Mouse (Mus musculus) liver, adult (tissue): ENCODE data around the gene Dxo.
"Not testable (repeated sequence)": the region's sequence is repeated elsewhere in the genome, so short reads cannot be mapped to it uniquely, and the experiment has no call there.

Source experiments
- GATA4 ChIP-seq: IDR thresholded peaks from 2 replicates; pipeline ENCODE4 v1.6.1; 2014; ENCODE audit warnings: mild to moderate bottlenecking, low read length; ENCODE audit not compliant: insufficient replicate concordance

Gene Dxo

DNA sequence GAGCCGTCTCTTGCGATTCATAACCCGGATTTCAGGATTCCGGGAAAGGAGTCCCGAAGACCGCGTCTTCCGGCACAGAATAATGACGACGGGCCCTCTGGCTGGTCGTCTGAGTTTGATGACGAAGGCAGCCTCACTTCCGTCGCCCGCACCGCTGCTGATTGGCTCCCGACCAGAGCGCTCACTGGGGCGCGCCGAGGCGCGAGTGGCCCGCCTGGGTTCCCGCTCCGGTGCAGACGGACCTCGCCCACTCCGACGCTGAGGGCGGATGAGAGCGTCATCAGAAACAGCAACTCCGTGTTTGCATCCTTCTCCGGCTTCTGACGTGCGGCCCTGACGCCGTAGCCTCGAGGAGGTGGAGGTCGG lies at the start of gene Dxo, which contains the start of gene Stk19:
Gene Dxo (plus strand): TSS at position 164 of the 366 bp plus-strand sequence.
Gene Stk19 (minus strand): TSS at position 90 of the 366 bp plus-strand sequence.
- no peak for TF ChIP-seq GATA4

DNA sequence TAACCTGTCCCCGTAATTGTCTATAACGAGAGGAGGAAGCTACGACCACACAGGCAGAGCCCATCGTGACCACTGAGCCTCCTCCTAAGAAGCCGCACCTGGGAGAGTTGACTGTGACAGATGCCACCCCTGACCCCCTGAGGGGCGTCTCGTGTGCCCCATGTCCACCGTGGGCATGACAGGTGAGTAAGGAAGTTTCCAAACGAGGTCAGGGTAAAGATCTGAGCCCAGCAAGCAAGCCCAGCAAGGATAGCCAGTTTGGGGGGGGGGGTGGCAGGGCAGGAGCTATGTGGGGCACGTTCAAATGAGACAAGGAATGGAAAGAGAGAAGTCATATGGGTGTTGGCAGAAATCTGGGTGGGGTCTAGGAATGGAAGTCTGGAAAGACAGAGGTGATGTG lies 41.8 kb upstream of the Dxo start:
- TF ChIP-seq GATA4, result no peak

DNA sequence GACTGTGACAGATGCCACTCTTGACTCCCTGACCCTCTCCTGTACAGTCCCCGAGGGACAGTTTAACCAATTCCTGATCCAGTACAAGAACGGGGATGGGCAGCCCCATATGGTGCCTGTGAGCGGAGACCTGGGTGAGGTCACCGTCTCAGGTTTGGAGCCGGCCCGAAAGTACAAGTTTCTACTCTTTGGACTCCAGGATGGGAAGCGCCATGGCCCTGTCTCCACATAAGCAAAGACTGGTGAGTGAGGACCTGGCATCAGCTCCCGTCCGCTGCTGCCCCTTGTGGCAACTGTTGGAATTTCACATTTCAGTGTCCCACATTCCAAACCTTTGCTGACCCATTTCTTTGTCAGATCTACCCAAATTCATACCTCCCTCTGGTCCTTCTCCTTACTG lies 41.2 kb upstream of the Dxo start:
- no peak for TF ChIP-seq GATA4

DNA sequence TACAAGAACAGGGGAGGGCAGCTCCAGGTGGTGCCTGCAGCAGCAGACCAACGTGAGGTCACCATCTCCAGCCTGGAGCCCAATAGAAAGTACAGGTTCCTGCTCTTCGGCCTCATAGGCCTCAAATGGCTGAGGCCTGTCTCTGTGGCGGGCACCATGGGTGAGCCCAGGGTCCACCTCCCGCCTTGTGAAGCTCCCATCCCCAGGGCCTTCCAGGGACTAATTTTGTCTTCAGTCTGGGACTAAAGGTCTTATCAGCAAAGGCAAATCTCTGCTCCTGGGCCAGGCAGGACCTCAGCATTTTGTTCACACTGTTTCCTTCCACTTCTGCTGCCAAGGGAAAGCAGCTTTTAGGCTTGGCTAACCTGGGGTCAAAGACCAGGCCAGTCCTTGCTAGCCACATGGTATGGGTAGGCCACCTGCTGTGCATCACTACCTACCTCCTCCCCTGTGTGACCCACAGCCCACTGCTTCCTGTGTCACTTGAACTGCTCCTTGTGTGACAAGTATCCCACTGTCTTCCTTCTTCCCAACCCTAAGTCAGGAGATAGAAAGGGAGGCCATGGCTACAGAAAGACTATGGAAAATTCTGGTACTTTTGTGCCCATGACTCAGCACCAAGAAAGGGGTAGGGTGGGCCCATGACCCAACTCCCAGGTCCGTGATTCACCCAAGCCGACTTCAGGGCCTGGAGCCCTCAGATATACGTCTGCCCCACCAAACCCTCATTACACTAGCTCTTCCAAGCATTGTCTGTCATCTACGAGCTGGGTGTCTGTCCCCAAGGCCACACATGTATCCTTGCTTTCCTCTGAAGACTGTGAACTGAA lies 40.3 kb upstream of the Dxo start:
- no peak for TF ChIP-seq GATA4

DNA sequence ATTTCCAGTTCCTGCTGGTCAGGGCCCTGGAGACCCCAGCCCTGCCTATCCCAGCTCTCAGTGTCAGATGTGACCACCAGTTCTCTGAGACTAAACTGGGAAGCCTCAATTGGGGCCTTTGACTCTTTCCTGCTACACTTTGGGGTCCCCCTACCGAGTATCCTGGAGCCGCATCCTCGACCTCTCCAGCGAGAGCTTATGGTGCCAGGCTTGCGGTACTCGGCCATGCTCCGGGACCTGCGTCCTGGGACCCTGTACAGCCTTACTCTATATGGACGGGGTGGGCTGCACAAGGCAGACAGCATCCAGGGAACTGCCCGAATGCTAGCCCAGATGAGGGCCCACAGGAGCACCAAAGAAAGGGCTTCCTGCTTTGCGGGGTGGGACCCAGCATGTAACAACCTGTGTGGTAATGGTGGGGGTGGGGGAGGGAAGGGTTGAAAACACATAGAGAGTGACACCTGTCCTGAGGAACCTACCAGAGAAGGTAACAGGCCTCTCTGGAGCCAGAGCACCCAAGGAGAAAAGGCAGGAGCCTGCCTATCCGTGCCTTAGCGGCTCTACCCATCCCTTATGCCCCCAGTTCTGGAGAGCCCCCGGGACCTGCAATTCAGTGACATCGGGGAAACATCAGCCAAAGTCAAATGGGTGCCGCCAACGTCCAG lies 37.8 kb upstream of the Dxo start:
- TF ChIP-seq GATA4, result no peak

DNA sequence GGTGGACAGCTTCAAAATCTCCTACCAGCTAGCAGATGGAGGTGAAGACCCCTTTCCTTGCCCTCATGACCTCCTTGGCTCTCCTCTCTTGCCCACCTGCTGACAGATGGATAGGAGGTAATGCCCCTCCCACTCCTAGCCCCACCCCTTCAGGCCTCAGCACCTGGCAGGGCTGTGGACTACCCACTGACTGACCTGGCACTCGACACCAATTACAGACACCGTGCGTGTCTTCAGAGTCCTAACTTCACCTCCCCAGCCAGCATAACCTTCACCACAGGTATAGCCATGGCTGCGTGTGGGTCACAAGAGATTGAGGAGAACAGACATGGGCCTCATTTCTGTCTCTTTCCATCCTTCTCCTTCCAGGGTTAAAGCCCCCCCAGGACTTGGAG lies 37.3 kb upstream of the Dxo start:
- TF ChIP-seq GATA4, result no peak

DNA sequence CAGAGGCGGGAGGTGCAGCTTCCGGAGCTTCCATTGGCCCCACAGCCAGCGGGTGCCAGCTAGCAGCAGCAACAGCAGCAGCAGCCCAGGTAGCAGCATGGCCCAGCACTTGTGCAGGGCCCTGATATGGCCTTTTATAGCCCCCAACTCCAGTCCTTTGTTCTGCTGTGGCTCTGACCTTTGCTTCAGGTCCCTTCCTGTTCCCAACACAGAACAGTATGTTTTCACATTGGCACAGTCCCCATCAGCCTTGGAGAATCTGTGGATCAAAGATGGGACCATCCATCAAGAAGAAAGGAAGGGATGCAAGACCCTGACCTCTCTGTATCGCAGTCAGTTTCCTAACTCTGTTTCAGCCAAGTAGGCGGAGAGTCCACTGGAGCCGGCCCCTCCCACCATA lies 32.5 kb upstream of the Dxo start, which contains the start of gene Cyp21a1:
Gene Cyp21a1 (minus strand): TSS at position 261 of the 400 bp plus-strand sequence.
- not testable (repeated sequence) for TF ChIP-seq GATA4

DNA sequence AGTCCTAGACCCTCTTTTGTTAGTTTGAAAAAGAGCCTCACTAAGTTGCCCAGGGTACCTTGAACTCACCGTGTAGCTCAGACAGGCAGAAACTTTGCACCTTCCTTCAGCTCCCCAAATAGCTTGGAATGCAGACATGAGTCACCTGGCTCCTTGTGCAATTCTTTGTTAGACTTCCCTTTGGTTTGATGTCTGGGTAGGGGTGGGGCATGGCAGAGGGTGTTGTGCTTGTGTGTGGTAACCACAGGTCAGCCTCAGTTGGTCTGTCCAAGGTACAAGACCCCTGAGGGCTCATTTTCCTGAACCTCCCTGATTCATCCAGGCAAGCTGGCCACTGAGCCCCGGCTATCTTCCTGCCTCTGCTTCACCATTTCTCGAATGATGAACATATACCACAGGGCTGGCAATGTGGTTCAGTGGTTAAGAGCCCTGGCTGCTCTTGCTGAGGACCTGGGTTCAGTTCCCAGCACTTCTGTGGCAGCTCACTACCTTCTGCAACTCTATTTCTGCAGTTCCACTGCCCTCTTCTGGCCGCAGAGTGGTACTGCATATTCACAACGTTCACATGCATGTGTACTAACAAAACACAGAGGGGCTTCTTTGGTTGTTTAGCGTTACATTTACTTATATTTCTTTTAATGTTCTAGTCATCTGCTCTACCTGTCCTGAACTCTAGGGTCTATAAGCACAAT lies 31.8 kb upstream of the Dxo start:
- TF ChIP-seq GATA4, result no peak

DNA sequence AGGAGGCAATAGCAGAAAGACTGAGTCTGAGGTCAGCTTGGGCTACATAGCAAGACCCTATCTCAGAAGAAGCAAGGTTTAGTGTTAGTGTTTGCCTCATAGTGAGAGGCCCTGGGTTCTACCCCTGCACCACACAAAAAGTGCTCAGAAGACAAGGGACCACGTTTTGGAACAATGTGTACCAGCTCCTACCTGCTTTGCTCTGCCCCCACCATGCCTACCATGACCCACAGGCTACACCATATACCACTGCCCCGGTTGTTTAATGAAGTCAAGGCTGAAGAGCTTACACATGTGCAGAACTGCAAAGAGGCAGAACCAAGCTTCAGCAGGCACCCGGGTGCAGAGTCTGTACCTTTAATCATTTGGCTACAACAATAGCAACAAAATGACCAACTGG lies 29.6 kb upstream of the Dxo start:
- TF ChIP-seq GATA4, result no peak

DNA sequence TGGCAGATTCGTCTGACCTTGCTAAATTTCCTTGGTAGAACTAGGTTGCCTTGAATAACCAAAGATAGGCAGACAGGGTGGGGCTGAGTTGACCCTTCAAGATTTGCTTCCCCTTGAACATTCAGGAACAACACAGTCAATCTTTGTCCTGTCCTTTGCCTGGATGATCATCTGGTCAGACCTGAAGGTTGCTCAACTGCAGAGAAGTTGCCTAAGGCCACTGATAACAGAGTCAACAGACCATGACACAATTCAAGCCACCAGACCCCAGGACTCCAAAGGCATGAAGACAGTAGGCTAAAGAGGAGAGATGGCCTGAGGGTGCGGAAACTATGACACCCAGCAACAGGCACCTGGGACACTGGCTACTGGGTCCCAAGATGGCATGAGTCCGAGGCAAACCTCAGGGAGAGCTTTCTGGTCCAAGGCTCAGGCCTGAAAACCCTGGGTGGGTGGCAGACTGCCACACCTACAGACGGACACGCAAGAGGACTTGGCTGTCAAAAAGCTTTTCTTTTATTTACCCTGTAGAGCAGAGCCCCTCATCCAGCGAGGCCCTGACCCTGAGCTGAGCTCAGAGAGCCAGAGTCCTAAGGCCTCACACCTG lies 28.1 kb upstream of the Dxo start:
- TF ChIP-seq GATA4, result peak; percentile 100

DNA sequence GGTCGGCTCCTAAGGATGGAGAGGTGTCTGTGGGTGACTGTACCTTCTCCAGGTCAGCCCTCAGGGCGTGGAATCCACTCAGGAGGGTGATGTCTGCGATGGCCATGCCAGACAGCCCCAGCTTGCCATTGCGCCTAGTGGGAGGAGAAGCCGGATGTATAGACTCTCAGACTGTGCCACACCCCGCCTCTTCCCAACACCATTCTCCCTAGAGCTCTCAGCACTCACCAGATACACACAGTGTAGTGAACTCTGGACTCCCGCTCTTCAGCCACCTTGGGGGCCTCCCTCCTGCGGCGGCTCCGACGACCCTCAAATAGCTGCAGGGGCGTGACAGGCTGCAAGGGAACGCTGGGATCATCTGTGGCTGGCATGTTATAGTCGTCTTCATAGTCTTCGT lies 25.5 kb upstream of the Dxo start:
- TF ChIP-seq GATA4, result no peak

DNA sequence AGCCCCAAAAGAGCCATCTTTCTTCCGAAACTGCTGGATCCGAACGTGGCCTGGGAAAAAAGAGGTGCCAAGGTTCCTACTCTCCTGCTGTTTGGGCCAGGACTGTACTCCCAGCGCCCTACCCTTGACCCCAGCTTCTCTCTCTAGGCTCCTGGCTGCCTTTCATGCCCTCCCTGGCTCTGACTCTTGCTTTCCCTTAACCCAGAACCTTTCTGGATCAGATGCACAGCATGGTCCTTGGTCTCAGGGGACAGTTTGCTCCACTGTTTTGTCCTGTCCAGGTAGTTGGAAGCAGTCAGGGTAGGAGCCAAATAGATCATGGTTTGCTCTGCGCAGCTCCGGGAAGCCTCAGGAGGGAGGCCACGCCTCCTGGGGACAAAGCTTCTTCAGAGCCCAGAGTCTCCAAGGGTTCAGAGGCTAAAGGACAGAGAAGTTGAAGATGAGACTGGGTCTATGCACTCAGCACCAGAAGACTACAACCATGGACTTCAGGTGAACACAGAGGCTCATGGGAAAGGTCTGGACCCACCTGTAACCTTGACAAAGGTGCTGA lies 21.9 kb upstream of the Dxo start:
- no peak for TF ChIP-seq GATA4

DNA sequence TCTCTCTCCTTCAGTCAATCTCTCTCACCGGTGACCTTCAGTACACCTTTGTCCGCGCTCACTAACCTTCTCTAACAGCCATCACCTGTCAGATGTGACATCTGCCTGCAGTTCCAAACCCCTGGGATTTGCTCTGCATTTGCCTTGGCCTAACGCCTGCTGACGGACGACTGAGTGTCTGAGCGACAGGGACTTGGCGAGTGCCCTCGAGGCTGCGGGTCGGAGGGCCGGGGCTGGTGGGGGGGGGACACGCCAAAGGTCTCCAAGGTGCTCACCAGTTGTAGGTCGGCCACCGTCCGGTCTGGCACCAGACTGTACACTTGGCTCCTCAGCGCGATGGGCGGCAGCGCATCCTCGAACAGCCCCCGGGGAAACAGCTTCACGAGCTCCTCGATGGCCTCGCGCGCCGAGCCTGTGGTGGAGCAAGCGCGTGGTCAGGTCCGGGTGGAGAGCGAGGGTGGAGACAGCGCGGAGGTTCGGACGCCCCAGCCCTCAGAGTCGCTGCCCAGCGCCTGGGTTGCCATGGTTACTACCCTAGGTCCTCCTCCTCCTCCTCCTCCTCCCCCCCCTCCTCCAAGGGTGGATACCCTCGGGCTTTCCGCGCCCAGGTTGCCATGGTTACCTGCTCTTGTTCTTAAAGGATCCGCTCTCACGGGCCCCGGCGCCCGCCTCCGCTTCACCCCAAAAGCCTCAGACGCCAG lies 514 bp upstream of the Dxo start:
- no peak for TF ChIP-seq GATA4

DNA sequence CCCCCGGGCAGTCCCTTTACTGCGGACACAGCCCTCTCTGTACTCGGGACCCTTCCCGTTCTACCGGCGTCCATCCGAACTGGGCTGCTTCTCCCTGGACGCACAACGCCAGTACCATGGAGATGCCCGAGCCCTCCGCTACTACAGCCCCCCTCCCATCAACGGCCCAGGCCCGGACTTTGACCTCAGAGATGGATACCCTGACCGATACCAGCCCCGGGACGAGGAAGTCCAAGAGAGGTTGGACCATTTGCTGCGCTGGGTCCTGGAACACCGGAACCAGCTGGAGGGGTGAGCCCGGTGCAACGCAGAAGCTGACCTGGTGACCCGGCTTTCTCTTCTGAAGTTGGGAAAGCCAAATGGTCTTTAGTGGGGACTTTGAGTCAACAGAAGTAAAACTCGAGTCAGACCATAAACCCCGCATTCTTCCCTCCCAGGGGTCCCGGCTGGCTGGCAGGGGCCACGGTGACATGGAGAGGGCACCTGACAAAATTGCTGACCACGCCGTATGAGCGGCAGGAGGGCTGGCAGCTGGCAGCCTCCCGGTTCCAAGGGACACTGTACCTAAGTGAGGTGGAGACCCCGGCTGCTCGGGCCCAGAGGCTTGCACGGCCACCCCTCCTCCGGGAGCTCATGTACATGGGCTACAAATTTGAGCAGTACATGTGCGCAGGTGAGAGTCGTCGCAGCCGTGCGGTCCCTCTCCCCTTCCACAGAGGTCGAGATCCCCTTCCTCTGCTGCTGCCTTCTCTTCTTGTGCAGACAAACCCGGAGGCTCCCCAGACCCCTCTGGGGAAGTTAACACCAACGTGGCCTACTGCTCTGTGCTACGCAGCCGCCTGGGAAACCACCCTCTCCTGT lies 875 bp downstream of the Dxo start:
- TF ChIP-seq GATA4, result no peak
